Mouse (Mus musculus) midbrain, embryonic 11.5 days (tissue): ENCODE data around the gene Gon7. TPM values are rescaled to one million over a fixed set of nuclear protein-coding genes. Genes with fewer than 3 reads are reported as not detected.
A peak's percentile ranks its signal among the peaks of the same experiment; 100 is the strongest.

Experiments used
- ATAC-seq: fragments of 200-750 bp; cut with Nextera tagmentation; 2 replicates; pipeline ENCODE4 v1.8.0; 2017; ENCODE audit warnings: moderate TSS enrichment, moderate library complexity; ENCODE audit not compliant: low FRiP score
- DNase-seq: peaks from one replicate; pipeline ENCODE4 v3.0.0; 2015; ENCODE audit warnings: low spot score; ENCODE audit errors: missing footprints
- H3K27ac ChIP-seq: fragments of 300-500 bp; sonication (generic); 2 replicates; pipeline ENCODE4 v1.5.1; 2014; ENCODE audit warnings: low read depth, low read length
- H3K27me3 ChIP-seq: fragments of 300-500 bp; sonication (generic); 2 replicates; pipeline ENCODE4 v1.6.1; 2014; ENCODE audit warnings: mild to moderate bottlenecking, low read length, moderate library complexity, mixed read lengths; ENCODE audit not compliant: control insufficient read depth, insufficient read depth
- H3K36me3 ChIP-seq: fragments of 300-500 bp; sonication (generic); 2 replicates; pipeline ENCODE4 v1.6.1; 2014; ENCODE audit warnings: mild to moderate bottlenecking, low read length, moderate library complexity, mixed read lengths; ENCODE audit not compliant: control insufficient read depth, insufficient read depth
- H3K4me1 ChIP-seq: fragments of 300-500 bp; sonication (generic); 2 replicates; pipeline ENCODE4 v1.6.1; 2014; ENCODE audit warnings: low read length; ENCODE audit not compliant: control insufficient read depth, insufficient read depth
- H3K4me2 ChIP-seq: fragments of 300-500 bp; sonication (generic); 2 replicates; pipeline ENCODE4 v1.6.1; 2014; ENCODE audit warnings: mild to moderate bottlenecking, moderate library complexity
- H3K4me3 ChIP-seq: fragments of 300-500 bp; sonication (generic); 2 replicates; pipeline ENCODE4 v1.5.1; 2014; ENCODE audit warnings: low read depth, low read length
- H3K9ac ChIP-seq: fragments of 300-500 bp; sonication (generic); 2 replicates; pipeline ENCODE4 v1.6.1; 2014; ENCODE audit warnings: low read length
- H3K9me3 ChIP-seq: fragments of 300-500 bp; sonication (generic); 2 replicates; pipeline ENCODE4 v1.6.1; 2016; ENCODE audit warnings: low read length; ENCODE audit not compliant: control insufficient read depth
- WGBS: fragments of 180-500 bp; shearing (Covaris S2); extraction: QIAGEN DNeasy Blood & Tissue Kit; methylation state at CpG from one replicate; pipeline ENCODE4 v1.1.7; 2014; 5-methylcytosine and 5-hydroxymethylcytosine counted together
- polyA plus RNA-seq: library from polyadenylated mRNA; unstranded; fragments of >200 nt; fragmentation: Nextera tagmentation; extraction: Ambion mirVana; gene quantifications from 2 replicates; pipeline ENCODE4 v1.2.1, GENCODE M21; 2014

Gon7 gene
- polyA plus RNA-seq, result 47.7 and 52.6 TPM in 2 replicates

- DNase-seq (peak; percentile 99), ATAC-seq (peak; percentile 97)
- WGBS, result under 1% methylated on average over 73 of the region's 73 CpGs
- Histone ChIP-seq H3K9ac (peak within 1 kb of the TSS; percentile 78), H3K27ac (peak within 1 kb of the TSS; percentile 81), H3K4me1 (peaks cover 16% of the 10 kb centered on the region), H3K4me2 (peak within 1 kb of the TSS; percentile 75), H3K27me3 (no peaks in the 10 kb centered on the region), H3K4me3 (peak within 1 kb of the TSS; percentile 70), H3K9me3 (no peaks in the 10 kb centered on the region), H3K36me3 (no peaks in the 10 kb centered on the region)
Observed at GRCm38 (mm10) chr12:102757689-102758402, at the start of gene Gon7, which contains the start of the genes Gm28051 and Ubr7. Gene Gon7, minus strand, starts transcription at chr12:102757803. Gene Gm28051, minus strand, starts transcription at chr12:102757765. Gene Ubr7, plus strand, starts transcription at chr12:102757967.

GRCm38 (mm10) chr12:102799528-102799927, 41.9 kb upstream of the Gon7 start:
- ATAC-seq, result no peak
- no peak overlapping the region for H3K9ac ChIP-seq
- H3K4me1 ChIP-seq, result no peaks in the 10 kb centered on the region
- no peaks in the 10 kb centered on the region for H3K27me3 ChIP-seq
- no peaks in the 10 kb centered on the region for H3K9me3 ChIP-seq
- no peak overlapping the region for H3K27ac ChIP-seq
- no peak overlapping the region for H3K4me3 ChIP-seq
- H3K36me3 ChIP-seq, result peaks cover 3% of the 10 kb centered on the region
- 94% methylated on average over 2 of the region's 2 CpGs for WGBS
- no peak overlapping the region for H3K4me2 ChIP-seq
- DNase-seq, result no peak

GRCm38 (mm10) chr12:102787927-102788326, 30.3 kb upstream of the Gon7 start:
- H3K4me2 ChIP-seq, result no peak overlapping the region
- ATAC-seq (no peak), DNase-seq (no peak)
- H3K36me3 ChIP-seq, result peaks cover 16% of the 10 kb centered on the region
- H3K4me1 ChIP-seq, result no peaks in the 10 kb centered on the region
- 90% methylated on average over 7 of the region's 7 CpGs for WGBS
- no peaks in the 10 kb centered on the region for H3K9me3 ChIP-seq
- H3K27ac ChIP-seq, result no peak overlapping the region
- no peak overlapping the region for H3K4me3 ChIP-seq
- H3K9ac ChIP-seq, result no peak overlapping the region
- H3K27me3 ChIP-seq, result no peaks in the 10 kb centered on the region

GRCm38 (mm10) chr12:102785593-102785985, 28.0 kb upstream of the Gon7 start:
- no peaks in the 10 kb centered on the region for H3K9me3 ChIP-seq
- no peak overlapping the region for H3K9ac ChIP-seq
- 90% methylated on average over 5 of the region's 5 CpGs for WGBS
- no peak for ATAC-seq
- H3K27ac ChIP-seq, result no peak overlapping the region
- DNase-seq, result no peak
- no peaks in the 10 kb centered on the region for H3K27me3 ChIP-seq
- H3K4me1 ChIP-seq, result no peaks in the 10 kb centered on the region
- H3K36me3 ChIP-seq, result peaks cover 13% of the 10 kb centered on the region
- no peak overlapping the region for H3K4me2 ChIP-seq
- H3K4me3 ChIP-seq, result no peak overlapping the region

GRCm38 (mm10) chr12:102784899-102785592, 27.4 kb upstream of the Gon7 start:
- Histone ChIP-seq H3K4me2 (no peak overlapping the region), H3K36me3 (peaks cover 10% of the 10 kb centered on the region), H3K9ac (no peak overlapping the region), H3K27ac (no peak overlapping the region), H3K9me3 (no peaks in the 10 kb centered on the region), H3K4me3 (no peak overlapping the region), H3K27me3 (no peaks in the 10 kb centered on the region), H3K4me1 (no peaks in the 10 kb centered on the region)
- DNase-seq, result no peak
- WGBS, result 92% methylated on average over 19 of the region's 19 CpGs
- ATAC-seq, result no peak

- Histone ChIP-seq H3K4me1 (no peaks in the 10 kb centered on the region), H3K4me3 (no peak overlapping the region), H3K9ac (no peak overlapping the region), H3K27me3 (no peaks in the 10 kb centered on the region), H3K36me3 (peaks cover 11% of the 10 kb centered on the region), H3K9me3 (no peaks in the 10 kb centered on the region), H3K4me2 (no peak overlapping the region), H3K27ac (no peak overlapping the region)
- no peak for DNase-seq
- WGBS, result 96% methylated on average over 5 of the region's 5 CpGs
- ATAC-seq, result no peak
Observed at GRCm38 (mm10) chr12:102782841-102783240, 25.2 kb upstream of the Gon7 start.

- Histone ChIP-seq H3K4me2 (no peak overlapping the region), H3K9me3 (no peaks in the 10 kb centered on the region), H3K4me3 (no peak overlapping the region), H3K27ac (no peak overlapping the region), H3K27me3 (no peaks in the 10 kb centered on the region), H3K4me1 (no peaks in the 10 kb centered on the region), H3K9ac (no peak overlapping the region), H3K36me3 (peaks cover 7% of the 10 kb centered on the region; the same call in 1 of the 2 replicates)
- WGBS, result 48% methylated on average over 3 of the region's 3 CpGs
- DNase-seq (no peak), ATAC-seq (no peak)
Observed at GRCm38 (mm10) chr12:102779452-102779851, 21.8 kb upstream of the Gon7 start.

- ATAC-seq, result no peak
- H3K9me3 ChIP-seq, result no peaks in the 10 kb centered on the region
- no peaks in the 10 kb centered on the region for H3K27me3 ChIP-seq
- H3K9ac ChIP-seq, result no peak overlapping the region
- H3K4me1 ChIP-seq, result no peaks in the 10 kb centered on the region
- 77% methylated on average over 5 of the region's 5 CpGs for WGBS
- no peak overlapping the region for H3K4me3 ChIP-seq
- H3K36me3 ChIP-seq, result peaks cover 7% of the 10 kb centered on the region; the same call in 1 of the 2 replicates
- no peak for DNase-seq
- H3K4me2 ChIP-seq, result no peak overlapping the region
- no peak overlapping the region for H3K27ac ChIP-seq
Observed at GRCm38 (mm10) chr12:102778151-102778550, 20.5 kb upstream of the Gon7 start.

GRCm38 (mm10) chr12:102776035-102776434, 18.4 kb upstream of the Gon7 start:
- ATAC-seq (no peak), DNase-seq (no peak)
- WGBS, result 95% methylated on average over 14 of the region's 14 CpGs
- H3K27me3 ChIP-seq, result no peaks in the 10 kb centered on the region
- no peak overlapping the region for H3K4me3 ChIP-seq
- H3K9me3 ChIP-seq, result no peaks in the 10 kb centered on the region
- H3K9ac ChIP-seq, result no peak overlapping the region
- H3K36me3 ChIP-seq, result peaks cover 16% of the 10 kb centered on the region
- no peak overlapping the region for H3K4me2 ChIP-seq
- H3K4me1 ChIP-seq, result no peaks in the 10 kb centered on the region
- H3K27ac ChIP-seq, result no peak overlapping the region
